Mouse (Mus musculus) embryonic facial prominence, embryonic 12.5 days (tissue): ENCODE results near the gene Dpf3. TPM values are rescaled to one million over a fixed set of nuclear protein-coding genes. Genes with fewer than 3 reads are reported as not detected.

ENCODE experiments used
- ATAC-seq: fragments of 200-750 bp; cut with Nextera tagmentation; 2 replicates; pipeline ENCODE4 v1.8.0; 2017; ENCODE audit not compliant: insufficient number of reproducible peaks, insufficient read depth, low FRiP score, low TSS enrichment
- H3K27ac ChIP-seq: fragments of 300-500 bp; sonication (generic); 2 replicates; pipeline ENCODE4 v1.5.1; 2016; ENCODE audit warnings: mild to moderate bottlenecking
- H3K27me3 ChIP-seq: fragments of 300-500 bp; sonication (generic); 2 replicates; pipeline ENCODE4 v1.6.1; 2016; ENCODE audit warnings: mild to moderate bottlenecking, moderate library complexity
- H3K36me3 ChIP-seq: fragments of 300-500 bp; sonication (generic); 2 replicates; pipeline ENCODE4 v1.6.1; 2016; ENCODE audit warnings: mild to moderate bottlenecking
- H3K4me1 ChIP-seq: fragments of 300-500 bp; sonication (generic); 2 replicates; pipeline ENCODE4 v1.6.1; 2016
- H3K4me2 ChIP-seq: fragments of 300-500 bp; sonication (generic); replicated peaks from 2 replicates; pipeline ENCODE4 v1.6.1; 2016; ENCODE audit warnings: mild to moderate bottlenecking, moderate library complexity
- H3K4me3 ChIP-seq: fragments of 300-500 bp; sonication (generic); 2 replicates; pipeline ENCODE4 v1.5.1; 2016; ENCODE audit warnings: mild to moderate bottlenecking
- H3K9ac ChIP-seq: fragments of 300-500 bp; sonication (generic); 2 replicates; pipeline ENCODE4 v1.6.1; 2016; ENCODE audit warnings: mild to moderate bottlenecking, moderate library complexity
- H3K9me3 ChIP-seq: fragments of 300-500 bp; sonication (generic); 2 replicates; pipeline ENCODE4 v1.6.1; 2016; ENCODE audit warnings: mild to moderate bottlenecking, moderate library complexity
- WGBS: fragments of 180-500 bp; shearing (Covaris S2); methylation state at CpG from one replicate; pipeline ENCODE4 v1.1.7; 2016; 5-methylcytosine and 5-hydroxymethylcytosine counted together
- polyA plus RNA-seq: library from polyadenylated mRNA; unstranded; fragments of >200 nt; fragmentation: Nextera tagmentation; extraction: Ambion mirVana; gene quantifications from 2 replicates; pipeline ENCODE4 v1.2.1, GENCODE M21; 2016

The Dpf3 gene
- polyA plus RNA-seq, 1 experiment from 2014 or later, result 4.2 TPM

DNA sequence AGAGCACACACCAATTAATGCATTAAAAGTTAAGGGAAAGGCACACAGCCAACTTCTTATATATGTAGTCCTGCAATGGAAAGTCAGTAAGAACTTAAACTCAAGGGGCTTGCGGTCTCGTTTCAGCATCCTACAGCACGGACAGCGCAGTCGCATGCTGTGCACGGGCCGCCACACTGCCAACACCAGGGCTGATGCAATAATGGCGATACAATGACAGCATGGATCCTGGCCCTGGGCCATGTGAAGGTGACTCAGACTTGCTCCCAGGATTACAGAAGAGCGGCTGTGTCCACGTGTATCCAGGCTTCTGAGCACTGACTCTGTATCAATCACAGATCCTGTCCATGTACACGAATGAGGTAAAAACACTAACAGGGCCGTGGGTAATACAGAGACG, 158.6 kb downstream of the Dpf3 start:
- peaks cover 3% of the 10 kb centered on the region; the same call in 1 of the 2 replicates for H3K27me3 ChIP-seq
- no peak overlapping the region for H3K4me3 ChIP-seq
- no peaks in the 10 kb centered on the region for H3K9me3 ChIP-seq
- no peak overlapping the region for H3K4me2 ChIP-seq
- ATAC-seq, result no peak
- H3K9ac ChIP-seq, result no peak overlapping the region
- H3K27ac ChIP-seq, result no peak overlapping the region
- no peaks in the 10 kb centered on the region for H3K36me3 ChIP-seq
- 84% methylated on average over 13 of the region's 13 CpGs for WGBS
- peaks cover 5% of the 10 kb centered on the region; the same call in 1 of the 2 replicates for H3K4me1 ChIP-seq

DNA sequence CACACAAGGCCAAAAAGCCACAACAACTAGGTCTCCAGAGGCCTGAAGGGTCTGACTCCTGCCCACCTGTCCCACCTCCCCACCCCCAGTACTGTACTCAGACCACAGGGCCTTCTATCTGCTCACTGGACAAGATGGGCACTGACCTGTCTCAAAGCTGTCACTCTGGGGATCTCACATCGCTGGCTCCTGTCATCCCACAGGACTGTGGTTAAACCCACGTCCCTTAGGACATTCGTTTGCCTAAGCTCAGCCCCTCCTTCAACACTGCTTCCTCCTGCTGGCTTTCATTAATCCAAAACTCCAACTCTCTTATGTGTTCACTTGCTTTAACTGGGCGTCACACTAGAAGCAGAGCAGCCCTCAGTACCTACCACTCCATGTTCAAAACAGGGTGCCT, 159.0 kb downstream of the Dpf3 start:
- Histone ChIP-seq H3K4me3 (no peak overlapping the region), H3K9ac (no peak overlapping the region), H3K27ac (no peak overlapping the region), H3K4me2 (no peak overlapping the region), H3K9me3 (no peaks in the 10 kb centered on the region), H3K4me1 (peaks cover 5% of the 10 kb centered on the region; the same call in 1 of the 2 replicates), H3K36me3 (no peaks in the 10 kb centered on the region), H3K27me3 (peaks cover under 1% of the 10 kb centered on the region; the same call in 1 of the 2 replicates)
- no peak for ATAC-seq
- WGBS, result 46% methylated on average over 4 of the region's 4 CpGs

DNA sequence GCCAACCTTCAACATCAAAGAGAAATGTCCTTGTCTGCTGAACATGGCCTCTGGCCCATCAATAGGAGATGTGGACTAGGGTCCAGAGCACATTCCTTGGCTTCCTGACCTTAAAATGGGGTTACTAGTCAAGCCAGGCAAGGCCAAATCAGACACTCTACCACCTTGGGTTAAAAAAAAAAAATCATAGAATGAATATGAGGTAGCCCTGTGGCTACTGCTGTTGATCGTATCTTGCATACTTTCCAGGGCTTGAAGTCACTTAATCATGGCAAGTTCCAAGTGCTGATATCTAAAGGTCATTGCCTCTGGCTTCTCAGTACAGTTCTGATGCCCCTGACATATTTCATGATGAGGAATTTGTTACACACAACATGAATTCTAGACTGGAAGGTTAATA, 160.1 kb downstream of the Dpf3 start:
- no peak for ATAC-seq
- no peak overlapping the region for H3K27ac ChIP-seq
- H3K4me2 ChIP-seq, result no peak overlapping the region
- no peaks in the 10 kb centered on the region for H3K27me3 ChIP-seq
- WGBS, result 89% methylated on average over 1 of the region's 1 CpGs
- H3K4me3 ChIP-seq, result no peak overlapping the region
- peaks cover 5% of the 10 kb centered on the region; the same call in 1 of the 2 replicates for H3K4me1 ChIP-seq
- no peaks in the 10 kb centered on the region for H3K36me3 ChIP-seq
- H3K9ac ChIP-seq, result no peak overlapping the region
- no peaks in the 10 kb centered on the region for H3K9me3 ChIP-seq

DNA sequence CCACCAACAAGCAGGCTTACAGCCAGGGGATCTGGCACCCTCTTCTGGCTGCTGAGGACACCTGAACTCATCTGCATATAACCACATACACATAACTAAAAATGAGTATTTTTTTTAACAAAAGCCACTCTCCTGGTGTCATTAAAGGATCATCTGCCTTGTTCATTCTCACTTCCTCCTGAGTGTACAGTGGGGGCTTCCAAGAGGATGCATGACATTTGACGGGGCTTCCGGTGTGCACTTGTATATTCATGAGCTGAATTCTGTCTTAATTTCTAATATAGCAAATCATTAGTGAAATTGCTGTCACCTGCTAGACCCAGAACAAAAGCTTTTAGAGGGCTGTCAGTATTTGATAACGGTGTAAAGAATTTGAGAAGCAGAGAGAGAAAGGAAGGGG, 166.8 kb downstream of the Dpf3 start:
- ATAC-seq, result no peak
- Histone ChIP-seq H3K4me1 (no peaks in the 10 kb centered on the region), H3K4me3 (no peak overlapping the region), H3K36me3 (no peaks in the 10 kb centered on the region), H3K27ac (no peak overlapping the region), H3K9ac (no peak overlapping the region), H3K27me3 (no peaks in the 10 kb centered on the region), H3K4me2 (no peak overlapping the region), H3K9me3 (no peaks in the 10 kb centered on the region)
- WGBS, result 85% methylated on average over 3 of the region's 3 CpGs

DNA sequence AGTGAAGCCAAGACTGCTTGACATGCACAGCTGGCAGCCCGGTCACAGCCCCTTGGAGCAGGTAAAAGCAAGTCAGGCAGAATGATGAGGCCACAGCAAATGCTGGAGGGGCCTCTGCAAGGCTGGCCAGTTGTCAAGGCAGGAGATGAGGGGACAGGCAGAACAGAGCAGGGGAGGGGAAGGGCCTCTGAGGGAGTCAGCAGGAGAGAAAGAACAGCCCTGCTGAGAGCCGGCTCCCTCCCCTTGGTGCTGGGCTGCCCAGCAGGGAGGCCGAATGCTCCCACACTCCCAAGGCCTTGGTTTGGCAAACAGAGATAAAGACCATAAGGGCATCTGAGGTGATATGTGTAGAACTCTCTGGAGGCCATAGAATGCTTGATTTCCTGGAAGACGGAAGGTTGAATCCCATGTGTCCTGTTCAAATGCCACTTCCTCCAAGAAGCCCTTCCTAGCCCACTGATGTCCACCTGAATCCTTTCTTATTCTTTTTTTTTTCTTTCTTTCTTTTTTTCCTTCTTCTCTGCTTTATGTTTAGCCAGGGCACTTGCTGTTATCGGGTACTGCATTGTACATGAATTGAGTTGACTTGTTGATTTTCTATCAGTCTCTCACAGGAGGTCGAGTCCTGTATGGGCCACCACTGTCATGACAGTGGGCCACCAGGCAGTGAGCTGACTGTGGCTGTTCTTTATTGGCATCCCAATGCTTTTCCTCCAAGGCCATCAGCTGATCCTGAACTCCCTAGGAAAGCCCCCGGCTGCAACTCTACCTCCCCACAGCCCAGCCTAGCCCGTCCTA, 169.7 kb downstream of the Dpf3 start:
- no peak overlapping the region for H3K9ac ChIP-seq
- H3K4me1 ChIP-seq, result no peaks in the 10 kb centered on the region
- 63% methylated on average over 8 of the region's 8 CpGs for WGBS
- H3K4me3 ChIP-seq, result no peak overlapping the region
- H3K27ac ChIP-seq, result no peak overlapping the region
- no peak for ATAC-seq
- no peaks in the 10 kb centered on the region for H3K9me3 ChIP-seq
- 0 out of 2 replicates have a peak, but pooled peaks cover 9% of the 10 kb centered on the region for H3K27me3 ChIP-seq
- H3K36me3 ChIP-seq, result no peaks in the 10 kb centered on the region
- H3K4me2 ChIP-seq, result no peak overlapping the region

DNA sequence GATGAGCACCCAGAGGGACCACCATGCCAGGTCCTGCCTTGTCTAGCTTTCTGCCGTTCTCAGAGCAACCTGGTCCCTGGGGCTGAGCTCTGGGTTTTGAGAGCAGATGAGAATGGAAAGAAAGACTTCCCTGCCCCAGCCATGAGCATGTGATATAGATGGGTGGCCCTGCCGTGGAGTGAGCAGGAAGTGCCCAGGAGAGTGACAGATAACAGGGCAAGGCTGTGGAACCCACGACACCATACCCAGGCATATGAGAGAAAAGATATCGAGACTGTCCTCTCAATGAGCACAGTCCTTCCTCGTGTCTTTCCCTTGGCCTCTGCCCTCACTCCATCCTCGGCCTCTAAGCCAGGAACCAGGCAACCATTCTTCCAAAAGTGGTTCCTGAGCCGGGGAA, 172.8 kb downstream of the Dpf3 start:
- Histone ChIP-seq H3K4me3 (no peak overlapping the region), H3K4me2 (no peak overlapping the region), H3K9ac (no peak overlapping the region), H3K36me3 (no peaks in the 10 kb centered on the region), H3K27me3 (0 out of 2 replicates have a peak, but pooled peaks cover 9% of the 10 kb centered on the region), H3K4me1 (no peaks in the 10 kb centered on the region), H3K27ac (no peak overlapping the region), H3K9me3 (no peaks in the 10 kb centered on the region)
- no peak for ATAC-seq
- WGBS, result 76% methylated on average over 7 of the region's 7 CpGs

DNA sequence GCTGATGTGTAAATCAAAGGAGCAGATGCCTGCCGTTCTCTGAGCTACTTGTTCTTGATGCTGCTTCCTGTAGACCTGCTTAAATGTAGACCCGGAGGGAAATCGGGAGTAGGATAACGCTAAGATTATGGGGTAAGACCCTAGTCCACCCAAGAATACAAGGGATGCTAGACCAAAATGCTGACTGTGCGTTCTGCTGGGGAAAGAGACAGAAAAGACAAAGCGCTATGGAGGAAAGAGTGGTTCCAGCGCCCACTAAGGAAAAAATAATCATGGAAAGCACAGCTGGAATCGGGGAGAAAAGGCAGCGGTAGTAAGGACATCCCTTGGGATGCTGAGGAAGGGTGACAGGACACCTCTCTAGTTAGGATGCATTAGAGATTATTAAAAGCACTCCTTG, 174.7 kb downstream of the Dpf3 start:
- Histone ChIP-seq H3K9ac (no peak overlapping the region), H3K36me3 (no peaks in the 10 kb centered on the region), H3K4me3 (no peak overlapping the region), H3K9me3 (no peaks in the 10 kb centered on the region), H3K4me1 (no peaks in the 10 kb centered on the region), H3K27ac (no peak overlapping the region), H3K27me3 (0 out of 2 replicates have a peak, but pooled peaks cover 9% of the 10 kb centered on the region), H3K4me2 (no peak overlapping the region)
- 86% methylated on average over 9 of the region's 9 CpGs for WGBS
- no peak for ATAC-seq

DNA sequence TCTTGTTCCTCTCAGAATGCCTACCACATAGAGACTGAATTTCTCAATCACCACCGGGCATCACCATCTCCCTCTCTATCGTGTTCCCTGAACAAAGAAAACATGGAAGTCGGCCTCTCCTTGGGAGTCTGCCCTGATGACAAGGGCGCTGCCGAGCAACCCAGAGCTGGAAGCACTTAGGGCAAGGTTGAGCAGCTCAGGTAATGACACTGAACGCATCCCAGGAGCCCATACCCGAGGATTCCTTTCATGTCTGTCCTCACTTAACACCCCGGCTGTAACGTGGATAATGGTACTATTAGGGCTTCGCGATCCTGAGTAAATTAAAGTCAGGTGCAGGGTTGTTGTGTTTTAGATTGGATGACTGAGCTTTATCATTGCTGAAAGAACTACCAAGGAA, 176.9 kb downstream of the Dpf3 start:
- H3K4me2 ChIP-seq, result no peak overlapping the region
- H3K27ac ChIP-seq, result no peak overlapping the region
- no peaks in the 10 kb centered on the region for H3K9me3 ChIP-seq
- no peaks in the 10 kb centered on the region for H3K36me3 ChIP-seq
- H3K9ac ChIP-seq, result no peak overlapping the region
- no peaks in the 10 kb centered on the region for H3K4me1 ChIP-seq
- no peak overlapping the region for H3K4me3 ChIP-seq
- ATAC-seq, result no peak
- 37% methylated on average over 11 of the region's 11 CpGs for WGBS
- 0 out of 2 replicates have a peak, but pooled peaks cover 9% of the 10 kb centered on the region for H3K27me3 ChIP-seq

DNA sequence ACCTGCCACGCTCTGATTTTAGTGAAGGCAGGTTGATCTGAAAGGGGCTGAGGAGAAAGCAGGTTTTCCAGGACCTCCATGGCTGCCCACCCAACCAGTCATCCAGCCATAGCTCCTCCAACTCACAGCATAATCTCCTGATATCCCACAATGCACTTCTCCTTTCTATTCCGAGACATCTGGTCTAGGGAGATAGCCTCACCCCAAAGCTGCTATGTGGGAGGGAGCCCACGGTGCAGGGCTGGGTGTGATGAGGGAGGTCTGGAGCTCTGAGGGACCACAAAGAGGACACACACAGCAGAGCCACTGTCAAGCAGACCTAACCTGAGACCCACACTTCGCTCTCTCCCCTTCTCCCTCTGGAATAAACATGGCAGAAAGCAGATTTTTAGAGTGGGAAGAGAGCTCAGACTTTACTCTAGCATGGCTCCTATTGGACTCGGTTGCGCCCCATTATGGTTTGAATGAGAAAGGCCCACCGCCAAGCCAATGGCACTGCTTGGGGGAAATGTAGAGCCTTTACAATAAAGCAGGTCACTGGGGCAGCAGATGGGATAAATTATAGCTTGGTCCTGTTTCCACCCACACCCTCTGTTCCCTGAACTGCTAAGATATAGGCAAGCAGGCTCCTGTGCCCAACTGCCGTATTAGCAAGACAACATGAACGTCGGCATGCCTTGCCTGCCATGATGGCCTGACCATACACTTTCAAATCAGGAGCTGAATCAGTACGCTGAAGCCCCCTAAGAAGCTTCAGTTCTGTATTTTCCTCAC, 178.3 kb downstream of the Dpf3 start:
- no peak for ATAC-seq
- no peak overlapping the region for H3K9ac ChIP-seq
- H3K4me1 ChIP-seq, result no peaks in the 10 kb centered on the region
- no peaks in the 10 kb centered on the region for H3K27me3 ChIP-seq
- H3K4me2 ChIP-seq, result no peak overlapping the region
- no peaks in the 10 kb centered on the region for H3K36me3 ChIP-seq
- no peak overlapping the region for H3K4me3 ChIP-seq
- H3K27ac ChIP-seq, result no peak overlapping the region
- H3K9me3 ChIP-seq, result no peaks in the 10 kb centered on the region
- 73% methylated on average over 11 of the region's 11 CpGs for WGBS

DNA sequence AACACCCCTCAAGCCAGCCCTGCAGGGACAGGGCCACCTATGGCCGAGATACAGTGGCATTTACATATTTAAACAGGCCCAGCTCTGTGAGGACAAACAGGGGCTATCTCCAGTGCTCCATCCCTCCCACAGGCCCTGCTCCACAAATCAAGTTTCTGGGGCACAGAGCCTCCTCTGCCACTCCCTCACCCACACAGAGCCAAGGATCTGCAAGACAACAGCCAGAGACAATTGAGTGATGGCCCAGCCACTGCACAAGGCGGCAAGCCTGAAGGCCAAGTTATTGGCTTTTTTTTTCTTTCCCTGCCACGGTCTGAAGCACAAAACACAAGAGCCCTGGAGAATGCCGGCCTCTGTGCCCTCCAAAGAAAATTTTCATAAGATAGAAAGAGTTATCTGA, 178.9 kb downstream of the Dpf3 start:
- H3K9ac ChIP-seq, result no peak overlapping the region
- ATAC-seq, result no peak
- H3K4me2 ChIP-seq, result no peak overlapping the region
- no peaks in the 10 kb centered on the region for H3K9me3 ChIP-seq
- no peaks in the 10 kb centered on the region for H3K27me3 ChIP-seq
- no peak overlapping the region for H3K4me3 ChIP-seq
- H3K4me1 ChIP-seq, result no peaks in the 10 kb centered on the region
- H3K27ac ChIP-seq, result no peak overlapping the region
- WGBS, result 55% methylated on average over 4 of the region's 4 CpGs
- no peaks in the 10 kb centered on the region for H3K36me3 ChIP-seq

DNA sequence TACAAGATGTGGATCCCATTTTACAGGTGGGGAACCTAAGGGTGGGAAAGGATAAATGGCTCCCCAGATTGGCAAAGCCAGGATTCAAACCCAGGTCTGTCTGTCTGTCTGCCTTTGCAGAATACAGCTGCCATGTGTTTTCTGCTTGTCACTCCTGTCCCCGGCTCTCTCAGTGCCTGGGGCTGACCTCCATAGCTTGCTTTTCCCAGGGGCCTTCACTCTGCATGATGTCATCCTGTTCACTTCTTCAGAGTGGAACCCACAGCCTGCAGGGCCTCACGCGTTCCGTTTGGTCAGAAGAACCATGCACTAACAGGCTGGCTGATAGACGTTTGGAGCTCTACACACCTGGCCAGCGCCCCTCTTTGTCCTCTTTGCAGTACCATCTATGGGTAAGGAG, 184.3 kb downstream of the Dpf3 start:
- H3K9me3 ChIP-seq, result no peaks in the 10 kb centered on the region
- ATAC-seq, result no peak
- no peak overlapping the region for H3K9ac ChIP-seq
- no peaks in the 10 kb centered on the region for H3K27me3 ChIP-seq
- H3K27ac ChIP-seq, result no peak overlapping the region
- no peak overlapping the region for H3K4me3 ChIP-seq
- H3K4me1 ChIP-seq, result peaks cover 19% of the 10 kb centered on the region
- 59% methylated on average over 6 of the region's 6 CpGs for WGBS
- 0 out of 2 replicates have a peak overlapping the region, but pooled peaks have one; percentile 18 for H3K4me2 ChIP-seq
- no peaks in the 10 kb centered on the region for H3K36me3 ChIP-seq
